Mouse (Mus musculus) retina, embryonic 14.5 days (tissue): ENCODE data around the gene Stk10.

Experiments
- DNase-seq: peaks from one replicate; pipeline ENCODE4 v3.0.0-alpha.2; 2015; ENCODE audit warnings: low spot score

Gene Stk10

DNA sequence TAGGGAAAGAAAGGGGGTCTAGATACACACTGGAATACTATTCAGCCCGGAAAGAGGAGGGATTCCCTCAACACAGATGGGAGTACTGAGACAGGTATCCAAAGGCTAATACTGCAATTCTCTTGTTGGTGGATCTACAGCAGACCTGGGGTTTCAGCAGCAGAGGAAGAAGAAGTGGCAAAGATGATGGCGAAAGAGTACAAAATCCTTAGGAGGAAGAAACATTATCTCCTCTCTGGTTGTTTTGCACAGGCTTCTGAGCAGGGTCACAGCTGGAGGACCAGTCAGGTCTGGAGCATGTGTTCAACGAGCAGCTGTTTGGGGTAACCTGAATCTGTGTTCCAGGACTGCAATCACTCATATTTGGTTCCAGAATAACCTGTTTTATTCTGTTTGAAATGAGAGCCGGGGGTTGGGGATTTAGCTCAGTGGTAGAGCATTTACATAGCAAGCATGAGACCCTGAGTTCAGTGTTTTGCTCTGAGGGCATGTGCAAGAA is 96.7 kb downstream of the Stk10 start:
- no peak for DNase-seq

GRCm38 (mm10) chr11:32632671-32633070 is 99.6 kb downstream of the Stk10 start:
- no peak for DNase-seq

- DNase-seq = no peak
Observed at GRCm38 (mm10) chr11:32633542-32633941, 100.4 kb downstream of the Stk10 start.

GRCm38 (mm10) chr11:32634143-32634542 is 101.0 kb downstream of the Stk10 start:
- DNase-seq = no peak

DNA sequence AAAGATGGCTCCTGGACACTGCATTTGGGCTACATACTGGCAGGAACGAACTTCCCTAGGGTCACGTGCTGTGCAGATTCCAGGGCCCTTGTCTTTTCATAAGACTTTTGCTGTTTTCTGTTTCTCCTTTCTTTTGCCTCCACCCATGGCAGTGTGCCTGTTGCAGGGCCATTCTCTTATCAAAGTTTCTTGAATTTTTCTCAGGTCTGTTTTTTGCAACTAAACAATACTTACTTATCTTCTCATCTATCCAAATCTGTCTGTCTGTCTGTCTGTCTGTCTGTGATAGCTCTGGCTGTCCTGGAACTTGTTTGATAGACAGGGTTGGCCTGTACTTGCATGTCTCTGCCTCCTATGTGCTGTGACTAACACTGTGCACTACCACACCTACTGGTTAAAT is 101.7 kb downstream of the Stk10 start:
- no peak for DNase-seq

DNA sequence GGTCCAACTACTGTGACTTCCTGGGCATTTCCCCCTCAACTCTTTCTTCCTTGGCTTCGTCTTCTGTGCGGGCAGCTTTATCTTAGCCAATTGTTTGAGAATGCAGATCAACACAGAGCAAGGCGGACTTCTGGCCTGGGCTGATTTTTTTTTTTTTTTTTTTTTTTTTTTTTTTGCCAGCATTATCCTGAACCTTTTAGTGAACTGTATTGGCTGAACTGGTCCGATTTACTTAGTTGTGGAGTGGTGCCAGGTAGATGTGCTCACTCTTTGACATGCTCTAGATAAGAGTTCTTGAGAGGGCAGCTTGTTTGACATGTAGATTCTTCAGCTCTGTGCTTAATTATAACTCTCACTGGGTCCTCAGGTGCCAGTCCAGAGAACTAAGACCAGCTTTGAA is 103.2 kb downstream of the Stk10 start:
- no peak for DNase-seq

GRCm38 (mm10) chr11:32638521-32639255 is 105.6 kb downstream of the Stk10 start:
- DNase-seq = no peak

DNA sequence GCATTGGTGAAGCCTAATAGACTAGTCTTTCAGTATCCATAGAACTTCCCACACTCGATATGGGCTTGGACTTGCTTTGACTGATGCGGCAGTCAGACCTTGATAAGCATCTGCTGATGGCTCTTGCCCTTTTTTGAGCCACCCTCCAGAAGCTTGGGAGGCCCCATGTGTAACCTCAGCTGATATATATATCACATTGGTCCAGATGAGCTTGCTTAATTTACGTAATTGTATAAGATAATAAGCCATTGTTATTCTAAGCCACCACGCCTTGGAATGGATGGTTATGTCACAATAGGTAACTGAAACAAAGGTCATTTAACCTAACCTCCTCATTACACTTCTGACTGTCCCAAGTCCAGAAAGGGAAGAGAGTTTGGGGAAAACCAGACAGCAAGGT is 107.5 kb downstream of the Stk10 start:
- DNase-seq = no peak

- DNase-seq = peak; percentile 98
Observed at GRCm38 (mm10) chr11:32642249-32642876, 109.3 kb downstream of the Stk10 start, which contains the start of gene Fbxw11. Gene Fbxw11, plus strand, starts transcription at chr11:32642724.

DNA sequence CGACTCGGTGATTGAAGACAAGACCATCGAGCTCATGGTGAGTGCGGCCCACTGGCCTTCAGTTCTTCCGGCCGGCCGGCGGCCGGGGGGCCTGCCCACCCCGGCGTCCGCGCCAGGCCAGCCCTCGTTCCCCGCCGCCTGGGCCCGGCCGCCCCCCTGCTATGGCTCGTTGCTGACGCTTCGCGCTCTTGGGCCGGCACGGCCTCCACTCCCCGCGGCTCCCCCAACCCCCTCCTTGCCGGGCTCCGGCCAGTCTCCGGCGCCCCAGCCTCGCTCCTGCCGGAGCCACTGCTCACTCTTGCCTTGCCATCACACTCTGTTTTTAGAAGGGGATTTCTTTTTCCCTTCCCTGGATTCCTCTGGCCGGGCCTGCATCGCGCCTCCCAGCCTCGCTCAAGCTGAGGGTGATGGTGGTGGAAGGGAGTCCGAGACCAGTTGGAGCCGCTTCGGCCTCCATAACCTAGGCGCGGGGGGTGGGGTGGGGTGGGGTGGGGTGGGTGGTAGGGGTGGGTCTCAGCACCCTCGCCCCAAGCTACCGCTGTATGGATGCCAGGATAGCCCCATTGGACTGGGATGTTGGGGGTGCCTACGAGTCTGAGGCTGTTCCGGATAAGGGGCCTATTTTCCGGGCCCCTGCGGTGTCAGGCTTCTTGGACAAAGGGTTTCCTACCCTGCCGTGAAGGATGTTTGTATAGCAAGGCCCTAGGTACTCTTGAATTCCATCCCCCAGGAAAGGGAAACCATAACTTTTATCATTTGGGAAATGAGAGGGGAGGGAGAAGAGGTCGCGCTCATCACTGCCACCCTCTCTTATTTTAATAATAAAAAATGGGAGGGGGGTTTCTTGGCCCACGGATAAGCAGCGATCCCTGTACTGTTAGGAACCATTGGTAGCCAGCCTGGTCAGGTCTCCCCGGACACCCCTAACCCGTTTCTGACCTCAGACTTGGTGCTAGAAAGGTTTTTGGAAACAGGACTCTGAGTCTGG is 110.1 kb downstream of the Stk10 start:
- peak; percentile 50 for DNase-seq

GRCm38 (mm10) chr11:32644010-32644409 is 110.9 kb downstream of the Stk10 start:
- DNase-seq = peak; percentile 28

- no peak for DNase-seq
Observed at GRCm38 (mm10) chr11:32647265-32647664, 114.2 kb downstream of the Stk10 start.

GRCm38 (mm10) chr11:32650236-32650749 is 117.2 kb downstream of the Stk10 start:
- no peak for DNase-seq

- DNase-seq = no peak
Observed at GRCm38 (mm10) chr11:32650893-32651590, 117.9 kb downstream of the Stk10 start.

DNA sequence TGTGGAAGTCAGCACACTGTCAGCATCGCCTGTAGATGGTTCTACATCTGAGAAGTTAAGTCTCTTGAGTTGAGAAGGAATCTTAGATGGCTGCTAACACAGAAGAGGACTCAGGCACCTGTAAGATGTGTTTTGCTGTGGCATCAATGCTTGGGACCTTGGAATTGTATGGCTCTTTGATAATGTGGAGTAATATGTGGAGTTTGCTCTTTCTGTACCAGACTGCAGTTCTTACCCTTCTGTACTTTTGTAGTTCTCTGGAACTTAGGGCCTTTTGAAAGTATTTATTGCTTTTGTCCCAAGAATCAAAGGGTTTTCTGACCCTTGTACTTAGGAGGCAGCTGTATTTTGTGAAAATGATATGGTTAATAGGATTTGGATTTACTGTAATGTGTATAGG is 118.6 kb downstream of the Stk10 start:
- no peak for DNase-seq

- DNase-seq = no peak
Observed at GRCm38 (mm10) chr11:32662082-32662656, 129.1 kb downstream of the Stk10 start.

- DNase-seq = no peak
Observed at GRCm38 (mm10) chr11:32665639-32666038, 132.5 kb downstream of the Stk10 start.

- DNase-seq = no peak
Observed at GRCm38 (mm10) chr11:32666983-32667382, 133.9 kb downstream of the Stk10 start.

DNA sequence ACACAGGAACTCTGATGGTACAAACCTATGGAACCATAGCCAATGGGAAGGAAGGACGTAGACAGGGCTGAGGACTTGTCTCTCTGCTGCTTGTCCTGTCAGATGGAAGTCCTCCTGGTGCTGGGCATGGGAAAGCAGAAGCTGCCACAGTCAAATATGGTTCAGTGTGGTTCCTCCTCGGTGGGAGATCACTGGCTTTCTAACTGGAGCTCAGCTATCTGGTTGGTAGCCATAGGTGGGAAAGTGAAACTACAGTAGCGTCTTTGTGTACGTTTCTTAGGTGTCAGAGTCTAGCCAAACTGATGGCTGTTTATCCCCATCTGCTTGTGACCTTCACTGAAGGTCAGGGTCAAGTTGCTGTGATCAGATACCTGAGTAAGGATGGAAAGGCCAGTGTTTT is 138.4 kb downstream of the Stk10 start:
- no peak for DNase-seq
